In the genomic region with DNA sequence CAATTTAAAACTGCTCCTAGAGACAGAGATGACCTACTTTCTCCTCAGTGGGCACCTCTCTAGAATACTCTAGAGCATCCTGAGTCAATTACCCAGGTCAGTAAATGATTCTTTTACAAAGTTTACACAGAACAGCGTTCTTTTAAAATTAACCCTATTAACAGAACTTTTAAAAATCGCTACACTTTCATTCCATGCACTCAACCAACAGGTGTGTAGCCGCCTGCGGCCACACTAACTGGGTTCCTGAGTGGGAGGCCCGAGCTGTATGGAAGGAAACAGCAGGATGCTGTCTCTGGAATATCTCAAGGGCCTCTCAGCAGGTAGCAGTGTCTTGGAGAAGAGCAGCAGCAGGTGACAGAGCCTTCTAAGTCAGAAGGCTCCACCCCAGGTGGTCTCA, we compare ENCODE assay signal across 25 mouse cellular contexts. TPM values are rescaled to one million over a fixed set of nuclear protein-coding genes. Genes with fewer than 3 reads are reported as not detected.
"Had no signal": no experiment of that assay in that cellular context is flagged by ENCODE, and none has a peak within 500 bp of the region (broad histone marks: within the 10 kb centered on the region; RNA-seq: fewer than 3 reads in every experiment).

No protein-coding gene starts in this region.

- H3K9ac ChIP-seq: limb, embryonic 13.5 days; liver, embryonic 12.5 days; liver, embryonic 15.5 days; lung, embryonic 15.5 days; midbrain, embryonic 13.5 days; neural tube, embryonic 13.5 days had no signal

- H3K4me3 ChIP-seq: limb, embryonic 10.5 days; limb, embryonic 13.5 days; liver, embryonic 12.5 days; liver, embryonic 15.5 days; lung, embryonic 15.5 days; megakaryocyte, embryonic 14.5 days; midbrain, embryonic 10.5 days; midbrain, embryonic 13.5 days; myocyte; neural tube, embryonic 13.5 days had no signal

- DNase-seq: liver; lung, adult 18-20 months; lung, postnatal 10 days; lung, postnatal 36 days; retina, postnatal 1 day; right cerebral cortex, postnatal 14 days; thymus, adult 18-20 months; thymus, postnatal 36 days had no signal

- H3K9me3 ChIP-seq: limb, embryonic 10.5 days; limb, embryonic 13.5 days; liver, embryonic 12.5 days; liver, embryonic 15.5 days; lung, embryonic 15.5 days; midbrain, embryonic 10.5 days; midbrain, embryonic 13.5 days; neural tube, embryonic 13.5 days had no signal

- H3K27ac ChIP-seq: limb, embryonic 10.5 days; limb, embryonic 13.5 days; liver, embryonic 12.5 days; liver, embryonic 15.5 days; lung, embryonic 15.5 days; midbrain, embryonic 10.5 days; midbrain, embryonic 13.5 days; neural tube, embryonic 13.5 days had no signal

- H3K4me1 ChIP-seq: midbrain, embryonic 13.5 days; neural tube, embryonic 13.5 days had no signal

- H3K27me3 ChIP-seq: limb, embryonic 13.5 days; lung, embryonic 15.5 days; midbrain, embryonic 13.5 days; neural tube, embryonic 13.5 days had no signal

- ATAC-seq: intestine, postnatal 0 days; liver, embryonic 12.5 days; midbrain, embryonic 13.5 days; midbrain, embryonic 16.5 days had no signal

- H3K4me2 ChIP-seq: limb, embryonic 13.5 days; liver, embryonic 12.5 days; liver, embryonic 15.5 days; lung, embryonic 15.5 days; midbrain, embryonic 13.5 days; neural tube, embryonic 13.5 days had no signal

- H3K36me3 ChIP-seq: limb, embryonic 10.5 days; limb, embryonic 13.5 days; liver, embryonic 12.5 days; liver, embryonic 15.5 days; lung, embryonic 15.5 days; midbrain, embryonic 10.5 days; midbrain, embryonic 13.5 days; neural tube, embryonic 13.5 days had no signal

RNA-seq across cellular contexts. Expression of a gene that starts 9.2 kb away (rescaled TPM):
- polyA plus RNA-seq: intestine, embryonic 14.5 days; intestine, postnatal 0 days; limb, embryonic 10.5 days; limb, embryonic 13.5 days; liver, embryonic 12.5 days; liver, embryonic 15.5 days; lung, embryonic 15.5 days; midbrain, embryonic 10.5 days; midbrain, embryonic 13.5 days; midbrain, embryonic 16.5 days; myocyte; neural tube, embryonic 13.5 days; small intestine, adult 2 months; spleen, adult 2 months; stomach, embryonic 16.5 days; urinary bladder, adult 2 months had no signal
